Mouse (Mus musculus): Measurements from ENCODE around the gene Fbxw7.

DNA sequence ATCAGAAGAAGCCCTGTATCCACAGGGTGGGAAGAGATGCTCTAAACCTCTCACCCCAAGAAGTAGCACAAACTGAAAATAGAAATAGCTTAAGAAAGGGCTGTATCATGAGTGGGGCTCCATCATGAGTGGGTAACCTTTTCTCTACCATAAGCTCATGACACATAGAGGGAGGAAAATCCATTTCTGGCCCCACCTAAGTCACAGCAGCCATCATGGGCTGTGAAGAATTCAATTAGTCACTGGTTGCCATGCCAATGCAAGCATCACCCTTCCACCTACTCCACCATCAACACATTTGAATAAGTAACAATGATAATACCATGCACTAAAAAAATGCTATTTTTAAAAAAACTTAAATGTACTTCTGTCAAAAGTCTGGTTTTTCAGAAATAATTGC lies 205.1 kb downstream of the Fbxw7 start:
- no peak for TF ChIP-seq MAFK (IDR thresholded peaks at IDR 0.05; ENCODE audit: insufficient read depth, low read depth, low read length)
- no peak for TF ChIP-seq HCFC1 (IDR thresholded peaks at IDR 0.05; ENCODE audit: borderline replicate concordance, insufficient read depth, low read length)
- TF ChIP-seq ZNF384 (IDR thresholded peaks at IDR 0.05; ENCODE audit: low read depth, low read length): no peak
- TF ChIP-seq ZC3H11A (IDR thresholded peaks at IDR 0.05; ENCODE audit: borderline replicate concordance, low read depth, low read length): no peak
- TF ChIP-seq CHD2 (IDR thresholded peaks at IDR 0.05; ENCODE audit: low read depth, low read length): no peak
